ENCODE assay signal across 12 mouse cellular contexts in genomic region chr15:100701856-100702255, GRCm38 (mm10). TPM values are rescaled to one million over a fixed set of nuclear protein-coding genes. Genes with fewer than 3 reads are reported as not detected.
"Had no signal": no experiment of that assay in that cellular context is flagged by ENCODE, and none has a peak within 500 bp of the region (broad histone marks: within the 10 kb centered on the region; RNA-seq: fewer than 3 reads in every experiment).

No protein-coding gene starts in this region.

- H3K9ac ChIP-seq: kidney, embryonic 15.5 days; limb, embryonic 13.5 days; midbrain, embryonic 13.5 days; neural tube, embryonic 12.5 days had no signal

- H3K9me3 ChIP-seq: kidney, embryonic 15.5 days; limb, embryonic 13.5 days; midbrain, embryonic 13.5 days; neural tube, embryonic 12.5 days had no signal

- DNase-seq: kidney, adult 2 months; kidney, postnatal 14 days; left cerebral cortex, postnatal 4 days; lung, adult 2 months; lung, postnatal 36 days; spleen, adult 18-20 months had no signal

- H3K36me3 ChIP-seq: kidney, embryonic 15.5 days; limb, embryonic 13.5 days; midbrain, embryonic 13.5 days; neural tube, embryonic 12.5 days had no signal

- H3K27ac ChIP-seq: kidney, embryonic 15.5 days; limb, embryonic 13.5 days; midbrain, embryonic 13.5 days; neural tube, embryonic 12.5 days had no signal

- H3K4me3 ChIP-seq: kidney, embryonic 15.5 days; limb, embryonic 13.5 days; midbrain, embryonic 13.5 days; neural tube, embryonic 12.5 days had no signal

- H3K4me2 ChIP-seq: kidney, embryonic 15.5 days; limb, embryonic 13.5 days; midbrain, embryonic 13.5 days; neural tube, embryonic 12.5 days had no signal

- ATAC-seq: inflammation-experienced regulatory T-cells, adult 6 months; lung, postnatal 0 days; midbrain, embryonic 13.5 days had no signal

RNA-seq across cellular contexts. Expression of gene Galnt6, which starts 27.3 kb away (rescaled TPM):
- polyA plus RNA-seq: midbrain, embryonic 13.5 days had no signal
